Mouse (Mus musculus) CH12.LX (cell line): Measurements from ENCODE around the gene Ccdc80. TPM values are rescaled to one million over a fixed set of nuclear protein-coding genes. Genes with fewer than 3 reads are reported as not detected.

Source experiments
- DNase-seq: peaks from one replicate; pipeline ENCODE4 v3.0.0-alpha.2; 2013; ENCODE audit errors: extremely low read depth
- H3K27ac ChIP-seq: 2 replicates; pipeline ENCODE4 v1.5.1; 2012; ENCODE audit warnings: low read depth, mild to moderate bottlenecking, control low read depth, moderate library complexity; ENCODE audit not compliant: insufficient read depth
- H3K27me3 ChIP-seq: replicated peaks from 2 replicates; pipeline ENCODE3; 2012; ENCODE audit warnings: inconsistent platforms
- H3K36me3 ChIP-seq, 2 experiments: replicated peaks in 1 of 2; 2 replicates each; pipeline versions ENCODE3 to v1.6.1; 2012; ENCODE audit warnings: inconsistent platforms in 1 of 2, low read length in 1 of 2, mild to moderate bottlenecking in 1 of 2, mixed read lengths in 1 of 2, moderate library complexity in 1 of 2; ENCODE audit not compliant: control insufficient read depth in 1 of 2, insufficient read depth in 1 of 2
- H3K4me1 ChIP-seq, 2 experiments: 2 replicates each; pipeline ENCODE4 v1.6.1; 2012; ENCODE audit warnings: inconsistent platforms in 1 of 2, moderate library complexity in 1 of 2; ENCODE audit not compliant: insufficient read depth in 2 of 2, control insufficient read depth in 1 of 2
- H3K4me2 ChIP-seq: 2 replicates; pipeline ENCODE4 v1.6.1; 2012; ENCODE audit warnings: low read depth, mild to moderate bottlenecking, control low read depth; ENCODE audit not compliant: poor library complexity, insufficient read depth, severe bottlenecking
- H3K4me3 ChIP-seq, 3 experiments: fragments of 150-350 bp in 1 of 3; sonication (generic) in 1 of 3; replicated peaks in 1 of 3; 2 replicates each; pipeline versions ENCODE3 to v1.5.1; 2011 to 2012; ENCODE audit warnings: low read depth in 2 of 3, low read length in 2 of 3, mild to moderate bottlenecking in 2 of 3, moderate library complexity in 2 of 3, control low read depth in 1 of 3, improper control_type of control experiment in 1 of 3, inconsistent platforms in 1 of 3, mixed read lengths in 1 of 3; ENCODE audit not compliant: poor library complexity in 1 of 3
- H3K79me2 ChIP-seq: replicated peaks from 2 replicates; pipeline ENCODE4 v1.6.1; 2012; ENCODE audit warnings: mild to moderate bottlenecking, moderate library complexity; ENCODE audit not compliant: control insufficient read depth, poor library complexity, insufficient read depth, severe bottlenecking; ENCODE audit errors: extremely low read depth
- H3K9ac ChIP-seq: 2 replicates; pipeline ENCODE4 v1.6.1; 2012; ENCODE audit warnings: low read depth, mild to moderate bottlenecking, control low read depth, moderate library complexity; ENCODE audit not compliant: insufficient read depth
- H3K9me3 ChIP-seq: replicated peaks from 2 replicates; pipeline ENCODE3; 2012; ENCODE audit warnings: low read length, inconsistent platforms, mixed read lengths
- BHLHE40 ChIP-seq: IDR thresholded peaks from 2 replicates; pipeline ENCODE4 v1.6.1; 2011; ENCODE audit warnings: mild to moderate bottlenecking, low read depth, low read length, improper control_type of control experiment
- CHD1 ChIP-seq: IDR thresholded peaks from 2 replicates; pipeline ENCODE4 v1.6.1; 2012; ENCODE audit warnings: low read depth, low read length, improper control_type of control experiment, inconsistent platforms
- CHD2 ChIP-seq: IDR thresholded peaks from 2 replicates; pipeline ENCODE4 v1.6.1; 2011; ENCODE audit warnings: low read length, improper control_type of control experiment
- ELF1 ChIP-seq: IDR thresholded peaks from 2 replicates; pipeline ENCODE4 v1.6.1; 2014; ENCODE audit warnings: low read depth, mild to moderate bottlenecking, inconsistent platforms, low read length, improper control_type of control experiment
- EP300 ChIP-seq: IDR thresholded peaks from 2 replicates; pipeline ENCODE4 v1.6.1; 2011; ENCODE audit warnings: low read length, improper control_type of control experiment
- ETS1 ChIP-seq: conservative IDR thresholded peaks from 2 replicates; pipeline ENCODE4 v1.6.1; 2012; ENCODE audit warnings: low read depth, mild to moderate bottlenecking, inconsistent platforms, low read length, improper control_type of control experiment, moderate library complexity
- GABPA ChIP-seq: IDR thresholded peaks from 2 replicates; pipeline ENCODE4 v1.6.1; 2012; ENCODE audit warnings: low read depth, low read length, improper control_type of control experiment, inconsistent platforms; ENCODE audit not compliant: insufficient replicate concordance
- HCFC1 ChIP-seq: IDR thresholded peaks from 2 replicates; pipeline ENCODE4 v1.6.1; 2012; ENCODE audit warnings: low read depth, mild to moderate bottlenecking, inconsistent platforms, low read length, improper control_type of control experiment
- IRF4 ChIP-seq: IDR thresholded peaks from 2 replicates; pipeline ENCODE4 v1.6.1; 2014; ENCODE audit warnings: low read depth, mild to moderate bottlenecking, inconsistent platforms, low read length, improper control_type of control experiment
- JUN ChIP-seq: IDR thresholded peaks from 2 replicates; pipeline ENCODE4 v1.6.1; 2011; ENCODE audit warnings: low read depth, mild to moderate bottlenecking, low read length, improper control_type of control experiment, moderate library complexity; ENCODE audit not compliant: insufficient read depth
- JUND ChIP-seq: conservative IDR thresholded peaks from 2 replicates; pipeline ENCODE4 v1.6.1; 2011; ENCODE audit warnings: low read depth, low read length, improper control_type of control experiment
- KAT2A ChIP-seq: IDR thresholded peaks from 2 replicates; pipeline ENCODE4 v1.6.1; 2012; ENCODE audit warnings: low read length, improper control_type of control experiment, inconsistent platforms; ENCODE audit not compliant: insufficient replicate concordance
- MAFK ChIP-seq: IDR thresholded peaks from 2 replicates; pipeline ENCODE4 v1.6.1; 2011; ENCODE audit warnings: low read length, improper control_type of control experiment; ENCODE audit not compliant: insufficient replicate concordance
- MAX ChIP-seq: IDR thresholded peaks from 2 replicates; pipeline ENCODE4 v1.6.1; 2011; ENCODE audit warnings: low read length, improper control_type of control experiment
- MAZ ChIP-seq: IDR thresholded peaks from 2 replicates; pipeline ENCODE4 v1.6.1; 2012; ENCODE audit warnings: low read depth, mild to moderate bottlenecking, inconsistent platforms, low read length, improper control_type of control experiment, moderate library complexity
- MEF2A ChIP-seq: IDR thresholded peaks from 2 replicates; pipeline ENCODE4 v1.6.1; 2014; ENCODE audit warnings: low read depth, mild to moderate bottlenecking, inconsistent platforms, low read length, improper control_type of control experiment, borderline replicate concordance
- MXI1 ChIP-seq: IDR thresholded peaks from 2 replicates; pipeline ENCODE4 v1.6.1; 2011; ENCODE audit warnings: mild to moderate bottlenecking, low read depth, low read length, improper control_type of control experiment
- MYC ChIP-seq: IDR thresholded peaks from 2 replicates; pipeline ENCODE4 v1.6.1; 2011; ENCODE audit warnings: low read depth, mild to moderate bottlenecking, improper control_type of control experiment, low read length
- NELFE ChIP-seq: IDR thresholded peaks from 2 replicates; pipeline ENCODE4 v1.6.1; 2011; ENCODE audit warnings: low read depth, low read length, improper control_type of control experiment
- NRF1 ChIP-seq: IDR thresholded peaks from 2 replicates; pipeline ENCODE4 v1.6.1; 2014; ENCODE audit warnings: low read depth, mild to moderate bottlenecking, inconsistent platforms, low read length, improper control_type of control experiment, moderate library complexity
- RAD21 ChIP-seq: IDR thresholded peaks from 2 replicates; pipeline ENCODE4 v1.6.1; 2011; ENCODE audit warnings: low read depth, mild to moderate bottlenecking, low read length, improper control_type of control experiment, moderate library complexity
- RCOR1 ChIP-seq: conservative IDR thresholded peaks from 2 replicates; pipeline ENCODE4 v1.6.1; 2012; ENCODE audit warnings: low read depth, mild to moderate bottlenecking, inconsistent platforms, low read length, improper control_type of control experiment
- SIN3A ChIP-seq: IDR thresholded peaks from 2 replicates; pipeline ENCODE4 v1.6.1; 2012; ENCODE audit warnings: low read length, improper control_type of control experiment, inconsistent platforms
- TBP ChIP-seq: conservative IDR thresholded peaks from 2 replicates; pipeline ENCODE4 v1.6.1; 2011; ENCODE audit warnings: low read depth, low read length, improper control_type of control experiment
- TCF12 ChIP-seq: IDR thresholded peaks from 2 replicates; pipeline ENCODE4 v1.6.1; 2014; ENCODE audit warnings: low read depth, mild to moderate bottlenecking, inconsistent platforms, low read length, improper control_type of control experiment
- UBTF ChIP-seq: IDR thresholded peaks from 2 replicates; pipeline ENCODE4 v1.6.1; 2012; ENCODE audit warnings: low read depth, mild to moderate bottlenecking, inconsistent platforms, low read length, improper control_type of control experiment, moderate library complexity
- USF1 ChIP-seq: IDR thresholded peaks from 2 replicates; pipeline ENCODE4 v1.6.1; 2014; ENCODE audit warnings: low read depth, mild to moderate bottlenecking, inconsistent platforms, low read length, improper control_type of control experiment
- USF2 ChIP-seq: conservative IDR thresholded peaks from 2 replicates; pipeline ENCODE4 v1.6.1; 2011; ENCODE audit warnings: low read depth, low read length, improper control_type of control experiment
- ZMIZ1 ChIP-seq: IDR thresholded peaks from 2 replicates; pipeline ENCODE4 v1.6.1; 2012; ENCODE audit warnings: low read depth, mild to moderate bottlenecking, inconsistent platforms, low read length, improper control_type of control experiment
- ZNF384 ChIP-seq: IDR thresholded peaks from 2 replicates; pipeline ENCODE4 v1.6.1; 2012; ENCODE audit warnings: low read depth, low read length, improper control_type of control experiment, inconsistent platforms
- dilution Hi-C: fragments of 300-500 bp; cut with MboI; formaldehyde crosslinking; loops from 2 replicates; pipeline ENCODE4 v1.14.3; 2020; ENCODE audit warnings: low sequenced_read_pairs; ENCODE audit not compliant: extremely low pct_unique_long_range_greater_than_20kb, extremely low pct_ligation_motif_present
- in situ Hi-C: fragments of 300-500 bp; cut with MboI; formaldehyde crosslinking; loops from 3 replicates; pipeline ENCODE4 v1.14.3; 2019; ENCODE audit warnings: low sequenced_read_pairs, low pct_ligation_motif_present, low pct_unique_long_range_greater_than_20kb, mixed read lengths
- polyA plus RNA-seq: library from polyadenylated mRNA; unstranded; fragments of >175 nt; gene quantifications from 2 replicates; pipeline ENCODE4 v1.2.1, GENCODE M21; 2012; ENCODE audit warnings: low read depth; ENCODE audit not compliant: insufficient read length
- total RNA-seq, 2 experiments: library from RNA; depleted of rRNA; stranded (reverse); fragments of 300-350 nt in 1 of 2; fragments of >200 nt in 1 of 2; gene quantifications; 2 replicates each; pipeline ENCODE4 v1.2.3; 2012 to 2014

Ccdc80 gene
- 9.5 TPM in 2 replicates for total RNA-seq (2012; rRNA removed)
- 2.6 and 3.9 TPM in 2 replicates for total RNA-seq (2014; rRNA removed)
- 6.1 and 6.6 TPM in 2 replicates for polyA plus RNA-seq

DNA sequence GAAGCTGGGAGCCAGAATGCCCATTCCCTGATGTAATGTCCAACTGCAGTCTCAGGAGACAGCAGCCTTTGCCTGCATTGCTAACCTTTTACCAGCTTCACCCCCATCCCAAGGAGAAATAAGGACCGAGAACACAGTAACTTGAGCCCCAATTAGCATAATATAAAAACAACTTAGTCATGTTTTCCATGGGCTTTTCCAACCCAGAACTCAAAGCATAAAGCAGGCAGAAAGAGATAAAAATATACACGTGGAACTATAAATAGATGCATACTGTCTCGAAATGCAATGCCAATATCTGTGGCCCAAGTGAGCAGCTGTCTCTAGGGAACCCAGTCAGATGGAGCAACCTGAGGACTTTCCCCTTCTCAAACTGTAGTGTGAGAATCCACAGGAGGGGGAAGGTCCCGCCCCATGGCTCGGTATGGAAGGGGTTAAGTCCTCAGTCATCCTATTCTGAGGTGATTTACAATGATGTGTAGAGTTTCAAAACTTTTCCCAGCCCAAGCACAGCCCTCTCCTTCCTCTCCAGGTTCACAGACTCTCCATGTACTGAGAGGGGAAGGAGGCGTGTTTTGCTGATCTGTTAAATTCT lies at the start of gene Ccdc80:
TSS of gene Ccdc80 (plus strand) at position 266 of the 595 bp plus-strand sequence.
- H3K27ac ChIP-seq = no peak within 1 kb of the TSS
- dilution Hi-C loops (no loop called here), in situ Hi-C loops (loop anchor here (5.0 to 25.0 kb wide), 2 partner anchors 131 to 606 kb away; no protein-coding TSS in a partner anchor)
- peak; percentile 93 for DNase-seq
- H3K4me1 ChIP-seq = peaks cover 10 to 55% of the 10 kb centered on the region in 2 experiments
- H3K4me2 ChIP-seq = peak within 1 kb of the TSS; percentile 68
- H3K27me3 ChIP-seq = no peaks in the 10 kb centered on the region
- H3K36me3 ChIP-seq = no peaks in the 10 kb centered on the region
- H3K9me3 ChIP-seq = no peaks in the 10 kb centered on the region
- peak within 1 kb of the TSS; percentile 24; the same call in 1 of the 2 replicates for H3K9ac ChIP-seq
- TF ChIP-seq MEF2A = peak; percentile 99
- TF ChIP-seq USF1 = no peak
- TF ChIP-seq MXI1 = peak; percentile 78
- TF ChIP-seq ELF1 = peak; percentile 41; the same call in 1 of the 2 replicates
- TF ChIP-seq MAX = peak; percentile 82
- peak; percentile 91 for TF ChIP-seq SIN3A
- TF ChIP-seq RCOR1 = peak; percentile 89
- TF ChIP-seq GABPA = no peak
- peak; percentile 76; the same call in 1 of the 2 replicates for TF ChIP-seq MYC
- peak; percentile 67 for TF ChIP-seq MAFK
- no peak for TF ChIP-seq NRF1
- peak; percentile 88 for TF ChIP-seq MAZ
- no peak for TF ChIP-seq ZMIZ1
- peak; percentile 91 for TF ChIP-seq EP300
- TF ChIP-seq CHD2 = peak; percentile 60
- peak; percentile 97 for TF ChIP-seq ETS1
- no peak for TF ChIP-seq TBP
- TF ChIP-seq ZNF384 = peak; percentile 34; the same call in 1 of the 2 replicates
- TF ChIP-seq BHLHE40 = peak; percentile 88
- no peak for TF ChIP-seq NELFE
- TF ChIP-seq HCFC1 = peak; percentile 28; the same call in 1 of the 2 replicates
- peak; percentile 74 for TF ChIP-seq TCF12
- peak; percentile 88 for TF ChIP-seq JUN
- TF ChIP-seq CHD1 = peak; percentile 52; the same call in 1 of the 2 replicates
- peak; percentile 86 for TF ChIP-seq IRF4
- TF ChIP-seq RAD21 = no peak; the same call in 1 of the 2 replicates
- TF ChIP-seq UBTF = 0 out of 2 replicates have a peak, but pooled peaks have one; percentile 47
- TF ChIP-seq KAT2A = 0 out of 2 replicates have a peak, but pooled peaks have one; percentile 41
- peak; percentile 93 for TF ChIP-seq JUND
- TF ChIP-seq USF2 = no peak
- H3K4me3 ChIP-seq = peak within 1 kb of the TSS; percentile 1 to 65 (median 2)
- no peaks in the 10 kb centered on the region for H3K79me2 ChIP-seq
